Mouse (Mus musculus): ENCODE data around the gene Ikzf5.
"Not testable (repeated sequence)": the region's sequence is repeated elsewhere in the genome, so short reads cannot be mapped to it uniquely, and the experiment has no call there.

Gene Ikzf5

DNA sequence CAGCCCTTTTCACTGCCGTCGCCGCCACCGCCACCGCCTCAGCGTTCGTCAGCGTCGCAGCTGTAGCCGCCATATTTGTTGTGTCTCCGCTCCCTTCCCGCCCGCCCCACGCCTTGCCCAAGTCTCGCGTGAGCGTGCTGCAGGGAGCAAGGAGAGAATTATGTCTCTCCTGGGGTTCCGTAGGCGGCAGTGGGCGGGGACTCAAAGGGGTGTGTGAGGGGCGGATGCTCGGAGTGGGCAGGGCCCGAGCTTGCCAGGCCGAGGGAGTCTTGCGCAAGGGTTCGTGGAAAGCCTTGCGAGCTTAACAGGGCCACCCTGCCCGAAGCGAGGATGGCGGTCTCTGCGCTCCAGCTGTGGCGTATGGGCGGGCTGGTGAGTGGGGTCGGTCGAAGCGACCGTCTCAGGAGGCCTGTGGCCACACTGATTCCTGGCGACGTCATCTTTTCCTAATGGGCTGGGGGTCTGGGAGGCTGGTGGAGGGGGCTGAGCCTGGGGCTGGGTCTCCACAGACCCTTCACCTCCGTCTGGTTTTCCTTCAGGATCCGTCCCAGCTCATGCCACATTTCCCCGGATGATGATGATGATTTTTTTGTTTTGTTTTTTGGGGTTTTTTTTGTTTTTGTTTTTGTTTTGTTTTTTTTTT is at the start of gene Ikzf5, which contains the start of gene Acadsb:
TSS of gene Ikzf5 (minus strand) at position 106 of the 643 bp plus-strand sequence.
TSS of gene Acadsb (plus strand) at position 186 of the 643 bp plus-strand sequence.
- DNase-seq (ENCODE audit: low read depth, low spot score): peak; percentile 98

DNA sequence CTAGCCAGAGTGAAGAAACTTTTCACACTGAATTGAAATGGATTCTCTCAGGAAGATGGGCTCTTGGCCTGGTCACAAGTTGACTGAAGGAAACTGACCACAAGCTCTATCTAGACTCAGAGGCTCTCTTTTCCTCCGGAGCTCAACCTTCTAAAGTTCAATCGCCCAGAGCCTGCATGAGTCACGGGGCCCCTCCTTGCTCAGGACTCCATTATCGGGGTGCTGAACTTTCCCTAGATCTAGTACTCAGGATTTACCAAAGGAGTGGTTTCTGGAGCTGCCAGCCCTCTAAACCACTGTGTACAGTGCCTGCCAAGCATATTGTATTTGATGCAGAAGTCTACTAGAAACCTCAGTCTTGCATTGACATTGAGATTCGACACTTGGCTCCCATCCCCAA is 46.4 kb upstream of the Ikzf5 start:
- DNase-seq (ENCODE audit: low read depth, low spot score): no peak

GRCm38 (mm10) chr7:131437051-131437450 is 26.7 kb upstream of the Ikzf5 start:
- peak; percentile 39 for DNase-seq (ENCODE audit: low read depth, low spot score)

DNA sequence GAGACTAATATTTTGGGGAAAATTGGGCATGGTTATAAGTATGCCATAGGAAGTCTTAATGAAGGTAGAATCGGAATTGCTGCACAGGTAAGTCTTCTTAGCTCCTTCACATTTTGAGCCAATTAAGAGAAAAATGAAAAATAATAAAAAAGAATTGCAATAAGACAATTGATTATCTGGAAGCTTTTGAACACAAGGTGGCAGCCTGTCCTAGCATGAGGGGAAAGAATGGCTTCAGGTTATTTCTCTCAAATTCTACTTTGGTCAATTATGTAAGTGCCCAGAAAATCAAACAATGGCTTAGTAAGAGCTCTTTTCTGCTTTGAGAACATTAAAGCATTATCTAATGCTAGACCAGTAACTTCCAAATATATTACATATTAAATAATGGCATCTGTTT is 24.0 kb upstream of the Ikzf5 start:
- no peak for DNase-seq (ENCODE audit: low read depth, low spot score)

GRCm38 (mm10) chr7:131432244-131432643 is 21.9 kb upstream of the Ikzf5 start:
- DNase-seq (ENCODE audit: low read depth, low spot score): peak; percentile 53

DNA sequence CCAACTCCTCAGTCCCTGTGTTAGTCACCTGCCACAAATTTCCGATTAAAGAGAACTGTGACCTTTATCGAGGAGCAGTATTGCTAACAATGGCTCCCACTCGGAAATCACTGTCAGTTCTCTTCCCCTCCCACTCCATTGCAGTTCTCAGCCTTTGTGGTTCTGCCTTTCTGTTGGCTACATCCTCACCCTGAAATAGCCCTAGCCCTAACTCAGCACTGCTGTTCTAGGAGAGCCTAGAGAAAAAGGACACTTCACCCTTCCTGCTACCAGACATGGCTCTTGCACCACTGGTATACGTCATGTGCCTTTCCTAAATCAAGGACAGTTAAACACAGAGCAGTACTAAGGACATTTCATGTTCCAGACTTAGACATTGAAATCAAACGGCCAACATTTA is 17.0 kb upstream of the Ikzf5 start:
- DNase-seq (ENCODE audit: low read depth, low spot score): no peak

GRCm38 (mm10) chr7:131424912-131425311 is 14.6 kb upstream of the Ikzf5 start:
- no peak for DNase-seq (ENCODE audit: low read depth, low spot score)

GRCm38 (mm10) chr7:131417605-131418004 is 7.3 kb upstream of the Ikzf5 start:
- DNase-seq (ENCODE audit: low read depth, low spot score): no peak

DNA sequence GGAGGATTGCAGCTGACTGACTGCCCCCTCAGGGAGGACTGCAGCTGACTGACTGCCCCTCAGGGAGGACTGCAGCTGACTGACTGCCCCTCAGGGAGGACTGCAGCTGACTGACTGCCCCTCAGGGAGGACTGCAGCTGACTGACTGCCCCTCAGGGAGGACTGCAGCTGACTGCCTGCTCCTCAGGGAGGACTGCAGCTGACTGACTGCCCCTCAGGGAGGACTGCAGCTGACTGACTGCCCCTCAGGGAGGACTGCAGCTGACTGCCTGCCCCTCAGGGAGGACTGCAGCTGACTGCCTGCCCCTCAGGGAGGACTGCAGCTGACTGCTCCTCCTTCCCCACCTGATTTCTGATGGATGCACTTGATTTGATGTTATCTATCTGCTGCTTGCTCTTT is 6.4 kb upstream of the Ikzf5 start:
- DNase-seq (ENCODE audit: low read depth, low spot score): not testable (repeated sequence)

GRCm38 (mm10) chr7:131411941-131412270 is 1.6 kb upstream of the Ikzf5 start:
- DNase-seq (ENCODE audit: low read depth, low spot score): no peak

DNA sequence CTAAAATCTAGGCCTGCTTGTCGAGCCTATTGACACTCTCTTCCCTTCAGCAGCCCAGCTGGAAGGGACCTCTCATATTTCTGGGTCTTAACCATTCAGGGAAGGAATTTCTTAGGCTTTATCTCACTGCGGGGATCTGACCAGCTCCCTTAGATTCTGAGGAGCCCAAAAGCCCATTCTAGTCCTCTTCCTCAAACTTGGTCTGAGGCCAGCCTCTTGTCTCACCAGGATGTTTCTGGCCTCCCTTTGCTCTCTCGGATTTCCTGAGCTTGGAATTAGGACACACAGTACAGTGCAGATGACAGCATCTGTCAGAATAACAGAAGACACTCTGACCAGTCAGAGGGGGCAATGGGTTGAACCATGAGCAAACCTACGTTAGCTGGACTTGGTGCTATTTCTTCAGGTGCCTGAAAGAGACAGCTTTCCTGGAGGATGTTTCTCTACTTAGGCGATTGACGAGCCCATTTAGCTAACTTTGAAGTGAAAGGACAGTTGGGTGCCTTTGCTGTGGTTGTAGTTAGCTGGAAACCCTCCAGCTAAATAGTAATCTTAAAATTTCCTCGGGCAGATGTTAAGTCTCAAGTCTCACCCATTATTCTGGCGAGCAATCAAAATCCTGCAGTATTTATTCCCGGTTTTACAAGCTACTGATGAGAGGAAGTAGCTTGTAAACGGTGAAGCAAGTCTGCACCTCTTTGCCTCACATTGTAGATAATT is 1.1 kb upstream of the Ikzf5 start:
- DNase-seq (ENCODE audit: low read depth, low spot score): no peak

- peak; percentile 43 for DNase-seq (ENCODE audit: low read depth, low spot score)
These were observed 334 bp downstream of the Ikzf5 start for GRCm38 (mm10) chr7:131409988-131410385.

- no peak for DNase-seq (ENCODE audit: low read depth, low spot score)
These were observed 867 bp downstream of the Ikzf5 start for GRCm38 (mm10) chr7:131409321-131409987.

GRCm38 (mm10) chr7:131391761-131392160 is 18.6 kb downstream of the Ikzf5 start:
- DNase-seq (ENCODE audit: low read depth, low spot score): not testable (repeated sequence)

DNA sequence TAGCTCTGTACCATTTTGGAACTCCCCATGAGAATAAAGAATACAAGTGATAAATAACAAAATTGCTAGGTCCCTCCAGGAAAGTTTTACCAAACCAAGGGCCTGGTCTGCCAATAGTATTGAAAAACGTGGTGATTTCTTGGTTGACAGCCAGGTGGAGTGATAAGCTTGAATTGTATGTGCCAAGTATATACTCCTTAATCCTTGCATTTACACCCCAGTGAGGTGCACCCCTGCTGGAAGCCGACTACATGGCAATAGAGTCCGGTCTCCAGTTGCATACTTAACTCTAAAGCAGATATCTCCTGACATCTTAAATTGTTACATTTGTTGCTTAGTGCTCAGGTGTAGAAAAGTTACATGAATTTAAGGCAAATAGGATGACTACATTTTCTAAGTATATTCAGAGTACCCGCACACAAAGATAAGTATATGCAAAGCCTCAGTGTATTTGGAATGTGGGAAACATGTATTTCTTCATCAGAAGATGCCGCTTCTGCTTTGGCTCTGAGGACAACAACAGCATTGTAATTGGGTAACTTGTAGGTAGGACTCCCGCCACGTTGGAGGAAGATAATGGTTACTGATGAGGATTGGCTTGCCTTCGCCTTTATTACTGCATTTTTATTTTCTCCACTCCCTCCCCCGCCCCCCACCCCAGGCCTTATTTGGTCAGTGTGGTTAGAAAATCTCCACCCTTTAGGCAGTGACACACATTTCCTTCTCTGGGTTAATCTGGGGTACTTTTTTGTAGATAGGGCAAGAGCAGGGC is 38.3 kb downstream of the Ikzf5 start:
- peak; percentile 24 for DNase-seq (ENCODE audit: low read depth, low spot score)

DNA sequence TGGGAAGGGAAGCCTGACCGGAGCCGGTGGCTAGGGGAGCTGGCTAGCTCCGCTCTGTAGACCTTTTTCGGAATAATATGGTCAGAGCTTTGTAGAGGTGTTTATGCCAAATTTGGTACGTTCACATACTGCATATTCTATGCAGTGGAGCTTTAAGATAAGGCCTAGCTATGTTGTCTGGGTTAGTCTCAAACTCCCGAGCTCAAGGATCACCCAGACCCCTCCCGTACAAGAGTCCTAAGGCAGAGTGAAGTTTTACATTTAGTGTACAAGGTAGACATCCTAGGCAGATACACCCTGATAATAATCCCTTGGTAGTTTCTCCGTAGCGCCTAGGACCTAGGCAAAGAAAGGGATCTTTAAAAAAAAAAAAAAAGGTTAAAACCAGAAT is 38.9 kb downstream of the Ikzf5 start:
- DNase-seq (ENCODE audit: low read depth, low spot score): no peak

DNA sequence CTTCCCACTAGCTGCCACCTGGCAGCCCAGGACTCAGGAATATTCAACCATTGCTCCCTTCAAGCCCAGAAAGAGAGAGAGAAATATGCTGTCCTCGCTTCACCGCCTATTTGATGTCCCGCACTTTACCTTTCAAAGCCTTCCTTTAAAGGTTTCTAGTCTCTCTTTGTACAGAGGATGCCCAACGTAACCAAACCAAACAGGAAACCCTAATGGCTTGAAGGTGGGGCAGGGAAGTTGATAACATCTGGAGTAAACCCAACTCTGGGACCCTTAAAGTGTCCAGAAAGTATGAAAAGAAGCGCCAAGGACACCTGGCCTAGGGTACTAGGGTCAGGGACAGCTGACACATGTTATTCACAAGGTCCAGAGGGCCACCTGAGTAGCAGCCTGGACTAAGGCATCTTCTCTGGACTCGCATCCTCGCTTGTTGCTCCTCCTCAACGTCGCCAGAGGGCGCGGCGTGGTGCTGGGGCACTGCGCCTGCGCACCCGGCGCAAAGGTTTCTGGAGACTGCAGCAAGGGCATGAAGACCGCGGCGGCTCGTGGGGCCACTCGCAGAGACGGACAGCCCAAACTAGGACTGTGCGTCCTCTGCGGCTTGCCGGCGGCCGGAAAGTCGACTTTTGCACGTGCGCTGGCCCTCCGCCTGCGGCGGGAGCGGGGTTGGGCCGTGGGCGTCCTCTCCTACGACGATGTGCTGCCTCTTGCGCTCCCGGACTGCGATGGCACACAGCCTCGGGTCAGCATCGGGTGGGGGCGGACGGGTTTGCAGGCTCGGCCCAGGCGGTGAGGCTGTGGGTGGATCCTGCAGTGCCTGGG is 39.5 kb downstream of the Ikzf5 start, which contains the start of gene Pstk:
TSS of gene Pstk (plus strand) at position 494 of the 822 bp plus-strand sequence.
- peak; percentile 93 for DNase-seq (ENCODE audit: low read depth, low spot score)

DNA sequence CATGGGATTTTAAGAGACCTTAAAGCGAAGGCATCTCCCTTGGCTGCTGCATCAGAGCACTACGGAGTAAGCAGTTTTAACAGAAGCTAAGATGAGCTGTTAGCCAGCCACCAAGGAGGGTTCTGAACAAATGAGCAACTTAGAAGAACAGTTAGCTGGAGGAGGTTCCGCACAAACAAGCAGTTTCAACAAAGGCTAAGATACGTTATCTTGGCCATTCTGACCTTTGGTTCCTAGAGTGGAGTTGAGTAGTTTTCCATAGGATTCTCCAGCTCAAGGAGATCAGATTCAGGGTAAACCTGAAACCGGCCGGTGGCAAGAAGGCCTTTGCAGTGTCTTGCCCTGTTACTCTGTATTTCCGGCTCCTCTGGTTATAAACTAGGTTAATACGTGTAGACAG is 46.2 kb downstream of the Ikzf5 start:
- no peak for DNase-seq (ENCODE audit: low read depth, low spot score)

GRCm38 (mm10) chr7:131362615-131363300 is 47.6 kb downstream of the Ikzf5 start, which contains the start of gene 2310057M21Rik:
TSS of gene 2310057M21Rik (minus strand) at chr7:131362759.
- peak; percentile 99 for DNase-seq (ENCODE audit: low read depth, low spot score)

- no peak for DNase-seq (ENCODE audit: low read depth, low spot score)
These were observed 48.1 kb downstream of the Ikzf5 start for GRCm38 (mm10) chr7:131362269-131362614.

Measured in R1 (cell line).